Mouse (Mus musculus) spleen, adult 2 months (tissue): ENCODE measurements around the gene Tln1.

Source experiments
- CTCF ChIP-seq: fragments of 200-500 bp; IDR thresholded peaks from 2 replicates; pipeline ENCODE4 v1.5.1; 2011; ENCODE audit warnings: mild to moderate bottlenecking, inconsistent platforms; ENCODE audit not compliant: insufficient read depth, insufficient read length, insufficient replicate concordance; ENCODE audit errors: extremely low read depth
- POLR2A ChIP-seq: fragments of 200-500 bp; IDR thresholded peaks from 2 replicates; pipeline ENCODE4 v1.6.1; 2011; ENCODE audit warnings: low read depth, low read length, inconsistent platforms

- TF ChIP-seq POLR2A, result no peak
- no peak for TF ChIP-seq CTCF
Measured at GRCm38 (mm10) chr4:43585682-43586081, 23.2 kb upstream of the Tln1 start.
